Mouse (Mus musculus) cortical plate, adult 2 months (tissue): ENCODE measurements at regions not wholly inside any gene's neighbourhood (a gene's known extent, or its start where the extent isn't known, plus 50 kb on each side); places are given as distances from the start of the nearest gene placed in this dataset.

Experiments
- CTCF ChIP-seq: fragments of 200-500 bp; IDR thresholded peaks from 2 replicates; pipeline ENCODE4 v1.5.1; 2011; ENCODE audit warnings: mild to moderate bottlenecking, control low read depth, low read length; ENCODE audit not compliant: insufficient read depth; ENCODE audit errors: extremely low read depth
- POLR2A ChIP-seq: fragments of 200-500 bp; IDR thresholded peaks from 2 replicates; pipeline ENCODE4 v1.6.1; 2011; ENCODE audit warnings: mild to moderate bottlenecking, low read length, control low read depth; ENCODE audit not compliant: insufficient read depth; ENCODE audit errors: extremely low read depth

GRCm38 (mm10) chr16:93041399-93041798 is 215.4 kb upstream of the Runx1 start:
- TF ChIP-seq CTCF (no peak), POLR2A (no peak)
